9 mouse cellular contexts compared by ENCODE assay signal in genomic region chr17:80887749-80888119, GRCm38 (mm10). TPM values are rescaled to one million over a fixed set of nuclear protein-coding genes. Genes with fewer than 3 reads are reported as not detected.
DNase-seq lines count a peak whose midpoint lies in the region; ATAC-seq and TF ChIP-seq lines count a peak whose summit lies in the region.
"Had no signal": no experiment of that assay in that cellular context is flagged by ENCODE, and none has a peak within 500 bp of the region (broad histone marks: within the 10 kb centered on the region; RNA-seq: fewer than 3 reads in every experiment).

No protein-coding gene starts in this region.

- peaks cover 23% of the 10 kb centered on the region for H3K4me1 ChIP-seq in lung, embryonic 15.5 days
- H3K4me1 ChIP-seq in limb, embryonic 11.5 days (ENCODE audit: control insufficient read depth, insufficient read depth, low read length) = peaks cover 17% of the 10 kb centered on the region
- 0 out of 2 replicates have a peak, but pooled peaks cover 2% of the 10 kb centered on the region for H3K4me1 ChIP-seq in stomach, postnatal 0 days (replicated peaks; ENCODE audit: control insufficient read depth, insufficient read depth)
- peaks cover 4% of the 10 kb centered on the region; the same call in 1 of the 2 replicates for H3K4me1 ChIP-seq in liver, embryonic 12.5 days

- DNase-seq in lung, adult 18-20 months = no peak
- peak; percentile 34 to 51 for DNase-seq in heart, adult 9 months (ENCODE audit: low spot score in 2 of 2)
- no peak for DNase-seq in limb, embryonic 11.5 days (ENCODE audit: low spot score)
- DNase-seq in stomach, postnatal 0 days (ENCODE audit: low spot score) = no peak
- DNase-seq in right cerebral cortex, adult 18-20 months = no peak
- DNase-seq in adrenal gland, postnatal 14 days = no peak
- DNase-seq: gastrocnemius, postnatal 10 days had no signal

- H3K9me3 ChIP-seq in lung, embryonic 15.5 days = no peaks in the 10 kb centered on the region
- no peaks in the 10 kb centered on the region for H3K9me3 ChIP-seq in limb, embryonic 11.5 days (ENCODE audit: control insufficient read depth, low read length)
- no peaks in the 10 kb centered on the region for H3K9me3 ChIP-seq in stomach, postnatal 0 days (ENCODE audit: control insufficient read depth, low read length)
- no peaks in the 10 kb centered on the region for H3K9me3 ChIP-seq in liver, embryonic 12.5 days (replicated peaks)

- WGBS in lung, embryonic 15.5 days = 34% methylated on average over 8 of the region's 8 CpGs
- 3% methylated on average over 8 of the region's 8 CpGs for WGBS in limb, embryonic 11.5 days
- WGBS in stomach, postnatal 0 days = 21% methylated on average over 8 of the region's 8 CpGs
- WGBS in liver, embryonic 12.5 days (ENCODE audit: insufficient replicate concordance) = 61% methylated on average over 8 of the region's 8 CpGs

- H3K4me3 ChIP-seq in lung, embryonic 15.5 days = no peak overlapping the region
- H3K4me3 ChIP-seq in limb, embryonic 11.5 days (ENCODE audit: low read depth, low read length) = no peak overlapping the region
- H3K4me3 ChIP-seq in stomach, postnatal 0 days (ENCODE audit: low read depth, low read length) = no peak overlapping the region
- no peak overlapping the region for H3K4me3 ChIP-seq in liver, embryonic 12.5 days

- no peak overlapping the region for H3K4me2 ChIP-seq in lung, embryonic 15.5 days
- peak overlapping the region; percentile 25 for H3K4me2 ChIP-seq in limb, embryonic 11.5 days (ENCODE audit: low read depth, severe bottlenecking)
- H3K4me2 ChIP-seq in stomach, postnatal 0 days (replicated peaks; ENCODE audit: low read depth) = no peak overlapping the region
- H3K4me2 ChIP-seq in liver, embryonic 12.5 days = no peak overlapping the region

- H3K9ac ChIP-seq in lung, embryonic 15.5 days = no peak overlapping the region
- H3K9ac ChIP-seq in limb, embryonic 11.5 days (ENCODE audit: low read length) = no peak overlapping the region
- no peak overlapping the region for H3K9ac ChIP-seq in stomach, postnatal 0 days (ENCODE audit: low read length)
- H3K9ac ChIP-seq in liver, embryonic 12.5 days = no peak overlapping the region

- no peak for ATAC-seq in lung, embryonic 15.5 days (ENCODE audit: borderline replicate concordance, extremely low read depth, low FRiP score, low TSS enrichment)
- no peak for ATAC-seq in limb, embryonic 11.5 days (ENCODE audit: insufficient number of reproducible peaks, low FRiP score, low TSS enrichment, low read depth)
- ATAC-seq in stomach, postnatal 0 days (ENCODE audit: low FRiP score, low TSS enrichment) = no peak
- ATAC-seq in liver, embryonic 12.5 days = no peak

- TF ChIP-seq CTCF in stomach, postnatal 0 days (IDR thresholded peaks at IDR 0.05; ENCODE audit: low read depth) = no peak

- TF ChIP-seq EP300 in stomach, postnatal 0 days (optimal IDR thresholded peaks at IDR 0.05) = no peak

- H3K36me3 ChIP-seq in lung, embryonic 15.5 days = no peaks in the 10 kb centered on the region
- H3K36me3 ChIP-seq in limb, embryonic 11.5 days (ENCODE audit: control insufficient read depth, insufficient read depth, low read length) = no peaks in the 10 kb centered on the region
- H3K36me3 ChIP-seq in stomach, postnatal 0 days (ENCODE audit: control insufficient read depth, insufficient read depth, low read length) = no peaks in the 10 kb centered on the region
- no peaks in the 10 kb centered on the region for H3K36me3 ChIP-seq in liver, embryonic 12.5 days

- H3K27me3 ChIP-seq in lung, embryonic 15.5 days = no peaks in the 10 kb centered on the region
- H3K27me3 ChIP-seq in limb, embryonic 11.5 days (ENCODE audit: control insufficient read depth, insufficient read depth, low read length) = no peaks in the 10 kb centered on the region
- no peaks in the 10 kb centered on the region for H3K27me3 ChIP-seq in stomach, postnatal 0 days (ENCODE audit: control insufficient read depth, insufficient read depth, low read length)
- no peaks in the 10 kb centered on the region; the same call in 1 of the 2 replicates for H3K27me3 ChIP-seq in liver, embryonic 12.5 days (replicated peaks)

- 0 out of 2 replicates have a peak overlapping the region, but pooled peaks have one; percentile 16 for H3K27ac ChIP-seq in lung, embryonic 15.5 days
- H3K27ac ChIP-seq in limb, embryonic 11.5 days (replicated peaks; ENCODE audit: low read depth, low read length) = peak overlapping the region; percentile 87
- peak overlapping the region; percentile 63 for H3K27ac ChIP-seq in stomach, postnatal 0 days (replicated peaks)
- H3K27ac ChIP-seq in liver, embryonic 12.5 days = no peak overlapping the region

RNA-seq across cellular contexts. Expression of gene Tmem178, which starts 56.7 kb away (rescaled TPM):
- 16.1 and 16.5 TPM in 2 replicates for polyA plus RNA-seq in lung, embryonic 15.5 days (2015; fragmentation: Nextera tagmentation; extraction: Ambion mirVana)
- polyA plus RNA-seq in limb, embryonic 11.5 days (2014; fragmentation: Nextera tagmentation; extraction: Ambion mirVana) = 5.3 and 6.9 TPM in 2 replicates
- polyA plus RNA-seq in stomach, postnatal 0 days (2015; fragmentation: Nextera tagmentation; extraction: Ambion mirVana) = 1.8 and 2.0 TPM in 2 replicates
- total RNA-seq in adrenal gland, postnatal 14 days (2021) = 4.5 and 6.6 TPM in 2 replicates
- 0.82 and 0.84 TPM in 2 replicates for polyA plus RNA-seq in liver, embryonic 12.5 days (2016; fragmentation: Nextera tagmentation; extraction: Ambion mirVana)

Comparison
In these comparisons a context has a peak if more than half of its experiments do, and no peak if none do; other contexts are left out.
1. DNase-seq: peak in heart, adult 9 months (2 of 2); none in lung, adult 18-20 months (0 of 2), limb, embryonic 11.5 days (single experiment), stomach, postnatal 0 days (single experiment), right cerebral cortex, adult 18-20 months (single experiment) and adrenal gland, postnatal 14 days (single experiment).